Comparison of ENCODE assay signal across 10 mouse cellular contexts in genomic region chr10:117330521-117330920, GRCm38 (mm10). TPM values are rescaled to one million over a fixed set of nuclear protein-coding genes. Genes with fewer than 3 reads are reported as not detected.
DNase-seq lines count a peak whose midpoint lies in the region; ATAC-seq and TF ChIP-seq lines count a peak whose summit lies in the region.
"Had no signal": no experiment of that assay in that cellular context is flagged by ENCODE, and none has a peak within 500 bp of the region (broad histone marks: within the 10 kb centered on the region; RNA-seq: fewer than 3 reads in every experiment).

No protein-coding gene starts in this region.

- no peaks in the 10 kb centered on the region for H3K9me3 ChIP-seq in kidney, embryonic 15.5 days (replicated peaks)
- H3K9me3 ChIP-seq in ES-E14 (ENCODE audit: control insufficient read depth, insufficient read depth, low read depth, low read length): no peaks in the 10 kb centered on the region
- no peaks in the 10 kb centered on the region for H3K9me3 ChIP-seq in forebrain, embryonic 14.5 days (replicated peaks; ENCODE audit: control insufficient read depth, low read length)
- H3K9me3 ChIP-seq: limb, embryonic 13.5 days; neural tube, embryonic 15.5 days had no signal

- no peak overlapping the region for H3K27ac ChIP-seq in kidney, embryonic 15.5 days
- no peak overlapping the region for H3K27ac ChIP-seq in ES-E14 (ENCODE audit: insufficient read depth, low read depth, low read length, poor library complexity, severe bottlenecking)
- no peak overlapping the region for H3K27ac ChIP-seq in forebrain, embryonic 14.5 days (ENCODE audit: low read depth, low read length)
- H3K27ac ChIP-seq: limb, embryonic 13.5 days; neural tube, embryonic 15.5 days had no signal

- in situ Hi-C loops in ES-E14 (cut with MboI; ENCODE audit: low sequenced_read_pairs in 2 of 2, unreplicated experiment in 2 of 2): no loop called here

- no peak overlapping the region for H3K4me2 ChIP-seq in kidney, embryonic 15.5 days
- no peak overlapping the region for H3K4me2 ChIP-seq in forebrain, embryonic 14.5 days (ENCODE audit: low read length)
- H3K4me2 ChIP-seq: limb, embryonic 13.5 days; neural tube, embryonic 15.5 days had no signal

- no peaks in the 10 kb centered on the region for H3K36me3 ChIP-seq in kidney, embryonic 15.5 days
- H3K36me3 ChIP-seq in ES-E14 (ENCODE audit: control insufficient read depth, insufficient read depth, low read length, poor library complexity, severe bottlenecking): no peaks in the 10 kb centered on the region
- H3K36me3 ChIP-seq in forebrain, embryonic 14.5 days (ENCODE audit: control insufficient read depth, insufficient read depth, low read length): no peaks in the 10 kb centered on the region
- H3K36me3 ChIP-seq: limb, embryonic 13.5 days; neural tube, embryonic 15.5 days had no signal

- no peak overlapping the region for H3K4me3 ChIP-seq in kidney, embryonic 15.5 days (replicated peaks)
- H3K4me3 ChIP-seq in ES-E14 (ENCODE audit: insufficient read depth in 1 of 2, low read depth in 1 of 2, low read length in 2 of 2, poor library complexity in 1 of 2, severe bottlenecking in 1 of 2): no peak overlapping the region
- no peak overlapping the region for H3K4me3 ChIP-seq in forebrain, embryonic 14.5 days (ENCODE audit: low read depth, low read length)
- H3K4me3 ChIP-seq: limb, embryonic 13.5 days; neural tube, embryonic 15.5 days had no signal

- no peaks in the 10 kb centered on the region for H3K4me1 ChIP-seq in kidney, embryonic 15.5 days
- H3K4me1 ChIP-seq in ES-E14 (ENCODE audit: control insufficient read depth in 2 of 2, insufficient read depth in 2 of 2, low read length in 2 of 2, poor library complexity in 1 of 2): no peaks in the 10 kb centered on the region; a peak in 1 of 4 replicates
- no peaks in the 10 kb centered on the region for H3K4me1 ChIP-seq in forebrain, embryonic 14.5 days (ENCODE audit: control insufficient read depth, insufficient read depth, low read length)
- H3K4me1 ChIP-seq: limb, embryonic 13.5 days; neural tube, embryonic 15.5 days had no signal

- no peak for ATAC-seq in kidney, embryonic 15.5 days (replicated peaks; ENCODE audit: low FRiP score)
- ATAC-seq in monocyte, adult 5-6 weeks (replicated peaks; ENCODE audit: insufficient number of reproducible peaks, low FRiP score, low TSS enrichment, poor library complexity, severe bottlenecking): peak; percentile 87
- no peak for ATAC-seq in forebrain, embryonic 14.5 days

- WGBS in kidney, embryonic 15.5 days: 77% methylated on average over 5 of the region's 5 CpGs
- 81% methylated on average over 5 of the region's 5 CpGs for WGBS in forebrain, embryonic 14.5 days

- no peaks in the 10 kb centered on the region for H3K27me3 ChIP-seq in kidney, embryonic 15.5 days
- H3K27me3 ChIP-seq in forebrain, embryonic 14.5 days (replicated peaks; ENCODE audit: control insufficient read depth, insufficient read depth, low read length): no peaks in the 10 kb centered on the region
- H3K27me3 ChIP-seq: limb, embryonic 13.5 days; neural tube, embryonic 15.5 days had no signal

- DNase-seq in kidney, postnatal 10 days: peak; percentile 48
- DNase-seq in ES-E14 (ENCODE audit: low read depth, low spot score): no peak
- peak; percentile 9 for DNase-seq in c-Kit-positive CD71-positive TER-119-positive erythroid progenitor cells, embryonic 14.5 days (ENCODE audit: low spot score)
- no peak for DNase-seq in right cerebral cortex, postnatal 25 days
- no peak for DNase-seq in forebrain, embryonic 14.5 days (ENCODE audit: low spot score)
- DNase-seq: cerebellum, adult 11-12 months had no signal

- H3K9ac ChIP-seq in kidney, embryonic 15.5 days: no peak overlapping the region
- H3K9ac ChIP-seq in ES-E14 (ENCODE audit: insufficient read depth, low read depth, low read length, poor library complexity, severe bottlenecking): no peak overlapping the region
- H3K9ac ChIP-seq in forebrain, embryonic 14.5 days (ENCODE audit: low read length): no peak overlapping the region
- H3K9ac ChIP-seq: limb, embryonic 13.5 days; neural tube, embryonic 15.5 days had no signal

TF ChIP-seq in ES-E14, 5 proteins besides CTCF, POLR2A, EP300 and RAD21:
- TF ChIP-seq HCFC1 (IDR thresholded peaks at IDR 0.05; ENCODE audit: borderline replicate concordance, insufficient read depth, low read length) (no peak), MAFK (IDR thresholded peaks at IDR 0.05; ENCODE audit: insufficient read depth, low read depth, low read length) (peak; percentile 69)

RNA-seq across cellular contexts. Expression of gene Lyz1, which starts 37.9 kb away (rescaled TPM):
- polyA plus RNA-seq in kidney, embryonic 15.5 days (2015; fragmentation: Nextera tagmentation; extraction: Ambion mirVana): not detected in 2 replicates
- total RNA-seq in ES-E14 (2012; rRNA removed): not detected in 2 replicates
- total RNA-seq in monocyte, adult 5-6 weeks (2017): 19.1 to 44.2 TPM (median 37.4 TPM) in 3 replicates
- polyA plus RNA-seq in forebrain, embryonic 14.5 days (2014; fragmentation: Nextera tagmentation; extraction: Ambion mirVana): not detected in 2 replicates

RNA-seq across cellular contexts. Expression of gene Lyz2, which starts 48.4 kb away (rescaled TPM):
- polyA plus RNA-seq in kidney, embryonic 15.5 days (2015; fragmentation: Nextera tagmentation; extraction: Ambion mirVana): 70.6 and 78.0 TPM in 2 replicates
- total RNA-seq in ES-E14 (2012; rRNA removed): 0.13 TPM in 1 of 2 replicates, not detected in the other
- 6,968 to 13,798 TPM (median 13,210 TPM) in 3 replicates for total RNA-seq in monocyte, adult 5-6 weeks (2017)
- 18.6 and 24.1 TPM in 2 replicates for polyA plus RNA-seq in forebrain, embryonic 14.5 days (2014; fragmentation: Nextera tagmentation; extraction: Ambion mirVana)

RNA-seq across cellular contexts. Expression of gene Cpsf6, which starts 49.3 kb away (rescaled TPM):
- polyA plus RNA-seq in kidney, embryonic 15.5 days (2015; fragmentation: Nextera tagmentation; extraction: Ambion mirVana): 164 and 169 TPM in 2 replicates
- total RNA-seq in ES-E14 (2012; rRNA removed): 116 and 129 TPM in 2 replicates
- 73.2 to 128 TPM (median 73.7 TPM) in 3 replicates for total RNA-seq in monocyte, adult 5-6 weeks (2017)
- 188 and 232 TPM in 2 replicates for polyA plus RNA-seq in forebrain, embryonic 14.5 days (2014; fragmentation: Nextera tagmentation; extraction: Ambion mirVana)

Comparison
In these comparisons a context has a peak if more than half of its experiments do, and no peak if none do; other contexts are left out.
1. DNase-seq: peak in kidney, postnatal 10 days (single experiment) and c-Kit-positive CD71-positive TER-119-positive erythroid progenitor cells, embryonic 14.5 days (single experiment); none in ES-E14 (single experiment), right cerebral cortex, postnatal 25 days (single experiment) and forebrain, embryonic 14.5 days (single experiment).
2. RNA of gene Lyz1, which starts 37.9 kb away (total RNA-seq): 19.1 to 44.2 TPM in monocyte, adult 5-6 weeks; not detected in ES-E14; every median in the first group is over 10 times any median in the second.
3. RNA of gene Lyz2, which starts 48.4 kb away (total RNA-seq): 6,968 to 13,798 TPM in monocyte, adult 5-6 weeks; 0.13 TPM in ES-E14; every median in the first group is over 1,000 times any median in the second.